Mouse (Mus musculus): ENCODE data around the gene Mon1b.

Mon1b gene

DNA sequence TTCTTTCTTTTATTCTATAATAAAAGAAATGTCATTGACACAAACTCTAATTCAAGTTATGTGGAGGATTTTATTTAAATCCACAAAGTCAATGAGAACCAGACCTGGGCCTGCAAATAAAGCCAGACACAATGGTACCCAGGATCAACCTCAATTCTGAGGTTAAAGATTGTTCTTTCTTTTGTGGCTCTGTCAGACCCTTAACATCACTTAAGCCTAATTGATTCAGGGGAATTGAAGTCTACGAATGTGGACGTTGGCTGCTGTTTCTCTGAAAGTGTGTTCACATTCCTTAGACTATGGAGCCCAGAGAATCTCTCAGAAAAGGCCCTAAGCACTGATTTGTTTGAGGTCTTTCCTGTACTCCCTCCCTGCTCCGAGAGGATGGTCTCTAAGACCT is 37.9 kb downstream of the Mon1b start:
- no peak for DNase-seq (ENCODE audit: low read depth, low spot score)

DNA sequence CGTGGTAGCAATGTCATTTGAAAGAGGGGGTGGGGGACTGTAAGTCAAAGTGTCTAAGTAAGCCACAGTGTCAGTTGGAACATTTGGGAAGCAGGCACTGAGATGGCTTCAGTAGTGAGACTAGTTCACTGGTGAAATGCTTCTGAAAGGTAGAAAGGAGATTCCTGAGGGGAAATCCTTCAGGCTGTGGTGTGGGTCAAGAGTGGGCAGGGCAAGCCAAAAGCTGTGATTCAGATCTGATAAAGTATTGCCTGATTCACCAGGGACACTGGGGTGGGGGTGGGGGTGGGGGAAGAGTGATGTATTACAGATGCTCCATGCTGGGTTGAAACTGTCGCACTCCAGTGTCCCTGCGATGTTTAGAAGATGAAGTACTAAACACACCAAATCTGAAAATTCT is 39.2 kb downstream of the Mon1b start:
- DNase-seq (ENCODE audit: low read depth, low spot score): no peak

DNA sequence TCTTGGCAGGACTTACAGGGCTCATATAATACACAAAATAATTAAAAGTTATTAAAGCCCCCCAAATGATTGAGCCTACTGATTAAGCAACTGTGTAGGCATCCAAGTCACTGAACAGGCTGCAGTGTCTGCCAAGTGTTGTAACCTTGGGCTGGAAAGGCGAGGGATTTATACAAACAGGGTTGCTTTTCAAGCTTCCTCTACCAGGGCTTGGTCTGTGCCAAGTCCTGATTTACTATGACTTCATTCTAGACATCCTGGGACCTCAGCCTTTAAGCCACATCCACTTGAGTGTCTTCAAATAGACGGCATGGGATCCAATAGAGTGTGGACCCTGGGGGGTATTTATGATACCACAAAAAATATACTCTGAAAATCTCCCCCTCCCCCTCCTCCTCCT is 39.9 kb downstream of the Mon1b start:
- DNase-seq (ENCODE audit: low read depth, low spot score): no peak

DNA sequence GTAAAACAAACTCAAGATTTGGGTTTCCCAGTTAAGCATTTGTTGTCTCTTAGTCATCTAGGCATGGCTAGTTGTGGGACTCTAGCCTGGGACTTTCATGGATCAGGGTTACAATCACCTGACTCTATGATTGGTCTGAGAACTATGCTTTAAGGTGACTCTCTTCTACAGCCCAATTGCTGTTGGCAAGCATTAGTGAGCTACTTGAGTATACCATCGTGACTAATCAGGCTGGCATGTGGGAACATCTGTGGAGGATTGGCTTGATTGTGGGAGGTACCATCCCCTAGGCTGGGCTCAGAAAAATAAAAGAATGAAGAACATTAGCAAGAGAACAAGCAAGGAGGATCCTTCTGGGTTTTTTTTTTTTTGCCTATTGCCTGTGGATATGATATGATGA is 41.4 kb downstream of the Mon1b start:
- no peak for DNase-seq (ENCODE audit: low read depth, low spot score)

DNA sequence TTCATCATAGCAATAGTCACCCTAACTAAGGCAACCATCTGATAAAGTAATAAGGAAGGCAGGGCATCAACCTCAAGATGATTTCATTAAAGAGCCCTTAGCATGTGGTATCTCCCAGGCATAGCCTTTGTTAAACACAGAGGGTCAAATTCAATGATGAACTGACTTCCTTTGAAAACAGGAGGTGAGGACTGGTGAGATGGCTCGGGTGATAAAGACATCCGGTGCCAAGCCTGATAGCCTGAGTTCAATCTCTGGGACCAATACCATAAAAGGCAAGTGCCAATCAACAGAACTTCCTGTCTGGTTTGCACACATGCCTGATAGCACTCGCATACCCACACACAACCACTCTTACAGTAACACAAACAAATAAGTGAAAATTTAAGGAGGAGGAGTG is 44.0 kb downstream of the Mon1b start:
- no peak for DNase-seq (ENCODE audit: low read depth, low spot score)

DNA sequence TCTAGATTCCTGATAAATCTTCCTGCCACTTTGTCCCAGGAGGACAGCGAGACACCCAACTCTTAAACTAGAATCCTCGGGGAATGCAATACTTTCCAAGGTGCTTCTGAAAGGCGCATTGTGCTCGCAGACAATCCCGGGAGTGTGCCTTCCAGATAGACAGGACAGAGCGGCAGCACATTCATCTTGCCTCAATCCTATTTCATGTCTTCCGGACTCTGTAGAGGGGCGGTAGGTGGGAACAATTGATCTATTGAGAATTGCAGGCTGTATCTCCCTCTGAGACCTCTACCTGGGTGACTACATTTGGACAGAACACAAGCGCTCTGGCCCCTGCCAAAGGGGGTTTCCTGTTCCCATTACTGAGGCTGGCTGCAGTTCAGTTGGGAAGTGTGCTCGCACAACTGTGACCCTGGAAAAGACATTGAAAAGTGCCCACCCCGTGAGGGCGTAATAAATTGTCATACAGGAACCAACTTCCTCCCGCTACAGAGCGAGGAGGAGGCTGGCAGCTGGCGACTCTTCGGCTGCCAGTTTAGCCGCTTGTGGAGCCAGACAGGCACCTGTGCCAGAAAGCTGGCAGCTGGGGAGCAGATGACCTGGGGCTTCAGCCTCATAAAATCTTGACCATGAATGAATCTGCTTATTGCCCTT is 52.6 kb downstream of the Mon1b start:
- DNase-seq (ENCODE audit: low read depth, low spot score): no peak

DNA sequence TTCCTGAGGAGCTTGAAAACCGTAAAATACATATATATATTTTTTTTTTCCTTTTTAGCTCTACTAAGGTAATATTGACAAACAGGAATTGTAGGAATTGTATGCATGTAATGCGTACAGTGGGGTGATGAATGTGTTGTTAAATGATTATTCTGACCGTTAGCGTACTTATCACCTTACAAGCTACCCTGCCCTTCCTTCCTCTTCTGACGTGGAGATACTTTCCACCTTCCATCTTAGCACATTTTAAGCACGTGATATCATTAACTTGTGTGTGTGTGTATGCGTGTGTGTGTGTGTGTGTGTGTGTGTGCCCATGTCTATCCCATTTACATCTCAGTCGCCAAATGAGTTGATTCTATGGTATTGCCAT is 53.1 kb downstream of the Mon1b start:
- no peak for DNase-seq (ENCODE audit: low read depth, low spot score)

DNA sequence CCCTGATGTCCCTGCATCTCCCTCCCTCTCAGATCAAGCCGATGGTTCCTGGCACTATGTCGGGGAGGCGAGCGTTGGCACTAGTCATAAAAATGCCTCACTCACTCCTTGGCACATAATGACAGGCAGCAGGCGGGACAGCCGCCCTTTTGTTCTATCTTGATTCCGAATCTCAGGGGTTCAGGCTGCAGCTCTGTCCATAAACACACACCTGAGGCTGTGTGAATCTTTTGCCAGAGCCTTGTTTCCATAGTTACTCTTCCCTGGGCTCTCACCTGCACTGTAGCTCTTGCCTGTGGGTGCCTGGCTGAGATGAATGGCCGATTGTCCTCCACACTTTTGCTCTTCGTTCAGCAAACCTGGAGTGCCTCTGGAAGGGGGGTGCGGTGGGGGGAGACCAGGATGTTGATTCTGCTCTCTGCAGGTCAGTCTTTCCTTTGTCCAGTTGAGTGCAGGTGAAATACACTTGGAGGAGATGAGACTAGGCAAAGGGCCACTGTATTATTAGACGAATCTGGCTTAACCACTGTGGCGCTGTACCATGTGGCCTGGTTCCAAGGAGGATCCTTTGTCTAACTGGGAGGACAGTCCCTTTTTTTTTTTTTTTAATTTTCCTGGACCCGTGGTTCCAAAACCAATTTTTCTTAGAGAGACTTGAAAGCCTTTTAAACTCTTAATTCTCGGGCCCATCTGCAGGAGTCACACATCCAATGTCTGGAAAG is 56.4 kb downstream of the Mon1b start:
- no peak for DNase-seq (ENCODE audit: low read depth, low spot score)
